Mouse (Mus musculus): ENCODE measurements around the gene Pawr. TPM values are rescaled to one million over a fixed set of nuclear protein-coding genes. Genes with fewer than 3 reads are reported as not detected.

The Pawr gene
- total and polyA plus RNA-seq, 2 experiments from 2014 or later, result 3.0 to 5.0 TPM

- no peak for TF ChIP-seq CTCF (IDR thresholded peaks at IDR 0.05; ENCODE audit: low read depth)
- no peak for ATAC-seq
- WGBS, result 83% methylated on average over 4 of the region's 4 CpGs
- Histone ChIP-seq H3K4me1 (ENCODE audit: insufficient read depth) (no peaks in the 10 kb centered on the region), H3K4me3 (ENCODE audit: low read depth, low read length) (no peak overlapping the region), H3K27me3 (ENCODE audit: insufficient read depth, low read length) (no peaks in the 10 kb centered on the region), H3K4me2 (ENCODE audit: low read depth) (no peak overlapping the region), H3K9ac (no peak overlapping the region), H3K36me3 (ENCODE audit: insufficient read depth) (no peaks in the 10 kb centered on the region), H3K9me3 (ENCODE audit: low read length) (no peaks in the 10 kb centered on the region), H3K27ac (ENCODE audit: low read depth, low read length) (no peak overlapping the region)
- no peak for DNase-seq
These were observed 44.5 kb upstream of the Pawr start for GRCm38 (mm10) chr10:108287438-108287801.

GRCm38 (mm10) chr10:108290046-108290445 lies 41.9 kb upstream of the Pawr start:
- Histone ChIP-seq H3K27ac (ENCODE audit: low read depth, low read length) (no peak overlapping the region), H3K9ac (no peak overlapping the region), H3K4me2 (ENCODE audit: low read depth) (no peak overlapping the region), H3K4me1 (ENCODE audit: insufficient read depth) (no peaks in the 10 kb centered on the region), H3K27me3 (ENCODE audit: insufficient read depth, low read length) (no peaks in the 10 kb centered on the region), H3K4me3 (ENCODE audit: low read depth, low read length) (no peak overlapping the region), H3K36me3 (ENCODE audit: insufficient read depth) (no peaks in the 10 kb centered on the region), H3K9me3 (ENCODE audit: low read length) (no peaks in the 10 kb centered on the region)
- no peak for DNase-seq
- TF ChIP-seq CTCF (IDR thresholded peaks at IDR 0.05; ENCODE audit: low read depth), result no peak
- no peak for ATAC-seq
- WGBS, result 95% methylated on average over 13 of the region's 13 CpGs

GRCm38 (mm10) chr10:108291688-108292471 lies 40.0 kb upstream of the Pawr start:
- WGBS, result 81% methylated on average over 12 of the region's 12 CpGs
- Histone ChIP-seq H3K27me3 (ENCODE audit: insufficient read depth, low read length) (no peaks in the 10 kb centered on the region), H3K9ac (no peak overlapping the region), H3K36me3 (ENCODE audit: insufficient read depth) (no peaks in the 10 kb centered on the region), H3K4me1 (ENCODE audit: insufficient read depth) (no peaks in the 10 kb centered on the region), H3K4me2 (ENCODE audit: low read depth) (no peak overlapping the region), H3K27ac (ENCODE audit: low read depth, low read length) (no peak overlapping the region), H3K9me3 (ENCODE audit: low read length) (no peaks in the 10 kb centered on the region), H3K4me3 (ENCODE audit: low read depth, low read length) (no peak overlapping the region)
- no peak for TF ChIP-seq CTCF (IDR thresholded peaks at IDR 0.05; ENCODE audit: low read depth)
- DNase-seq, result no peak
- ATAC-seq, result no peak

GRCm38 (mm10) chr10:108292651-108293050 lies 39.3 kb upstream of the Pawr start:
- no peak overlapping the region for H3K4me3 ChIP-seq (ENCODE audit: low read depth, low read length)
- H3K27me3 ChIP-seq (ENCODE audit: insufficient read depth, low read length), result no peaks in the 10 kb centered on the region
- no peak for DNase-seq
- H3K9me3 ChIP-seq (ENCODE audit: low read length), result no peaks in the 10 kb centered on the region
- 86% methylated on average over 4 of the region's 4 CpGs for WGBS
- no peak overlapping the region for H3K9ac ChIP-seq
- no peak overlapping the region for H3K4me2 ChIP-seq (ENCODE audit: low read depth)
- H3K27ac ChIP-seq (ENCODE audit: low read depth, low read length), result no peak overlapping the region
- no peak for ATAC-seq
- no peaks in the 10 kb centered on the region for H3K36me3 ChIP-seq (ENCODE audit: insufficient read depth)
- no peaks in the 10 kb centered on the region for H3K4me1 ChIP-seq (ENCODE audit: insufficient read depth)
- no peak for TF ChIP-seq CTCF (IDR thresholded peaks at IDR 0.05; ENCODE audit: low read depth)

GRCm38 (mm10) chr10:108293620-108294195 lies 38.2 kb upstream of the Pawr start:
- WGBS, result 93% methylated on average over 16 of the region's 16 CpGs
- H3K4me2 ChIP-seq (ENCODE audit: low read depth), result no peak overlapping the region
- ATAC-seq, result no peak

GRCm38 (mm10) chr10:108294766-108295165 lies 37.2 kb upstream of the Pawr start:
- Histone ChIP-seq H3K27ac (ENCODE audit: low read depth, low read length) (no peak overlapping the region), H3K4me1 (ENCODE audit: insufficient read depth) (no peaks in the 10 kb centered on the region), H3K4me3 (ENCODE audit: low read depth, low read length) (no peak overlapping the region), H3K9ac (no peak overlapping the region), H3K36me3 (ENCODE audit: insufficient read depth) (no peaks in the 10 kb centered on the region), H3K9me3 (ENCODE audit: low read length) (no peaks in the 10 kb centered on the region), H3K27me3 (ENCODE audit: insufficient read depth, low read length) (no peaks in the 10 kb centered on the region), H3K4me2 (ENCODE audit: low read depth) (no peak overlapping the region)
- ATAC-seq (no peak), DNase-seq (no peak)
- WGBS, result 81% methylated on average over 7 of the region's 7 CpGs
- TF ChIP-seq CTCF (IDR thresholded peaks at IDR 0.05; ENCODE audit: low read depth), result no peak

More at GRCm38 (mm10) chr10:108293620-108294195, 38.2 kb upstream of the Pawr start:
- Histone ChIP-seq H3K4me3 (ENCODE audit: low read depth, low read length) (no peak overlapping the region), H3K9me3 (ENCODE audit: low read length) (no peaks in the 10 kb centered on the region), H3K4me1 (ENCODE audit: insufficient read depth) (no peaks in the 10 kb centered on the region), H3K27me3 (ENCODE audit: insufficient read depth, low read length) (no peaks in the 10 kb centered on the region), H3K27ac (ENCODE audit: low read depth, low read length) (no peak overlapping the region), H3K9ac (no peak overlapping the region), H3K36me3 (ENCODE audit: insufficient read depth) (no peaks in the 10 kb centered on the region)
- DNase-seq, result no peak
- no peak for TF ChIP-seq CTCF (IDR thresholded peaks at IDR 0.05; ENCODE audit: low read depth)

- no peak for TF ChIP-seq CTCF (IDR thresholded peaks at IDR 0.05; ENCODE audit: low read depth)
- no peak for ATAC-seq
These were observed 35.5 kb upstream of the Pawr start for GRCm38 (mm10) chr10:108296446-108296845.

More at GRCm38 (mm10) chr10:108296446-108296845, 35.5 kb upstream of the Pawr start:
- Histone ChIP-seq H3K4me3 (ENCODE audit: low read depth, low read length) (no peak overlapping the region), H3K27me3 (ENCODE audit: insufficient read depth, low read length) (no peaks in the 10 kb centered on the region), H3K4me2 (ENCODE audit: low read depth) (no peak overlapping the region), H3K9ac (no peak overlapping the region), H3K36me3 (ENCODE audit: insufficient read depth) (no peaks in the 10 kb centered on the region), H3K27ac (ENCODE audit: low read depth, low read length) (no peak overlapping the region), H3K4me1 (ENCODE audit: insufficient read depth) (no peaks in the 10 kb centered on the region), H3K9me3 (ENCODE audit: low read length) (no peaks in the 10 kb centered on the region)
- no peak for DNase-seq
- 91% methylated on average over 7 of the region's 7 CpGs for WGBS
